Mouse (Mus musculus) myocyte (in vitro differentiated cells): ENCODE measurements at regions not wholly inside any gene's neighbourhood (a gene's known extent, or its start where the extent isn't known, plus 50 kb on each side); places are given as distances from the start of the nearest gene placed in this dataset.
A peak's percentile ranks its signal among the peaks of the same experiment; 100 is the strongest.

Source experiments
- MAX ChIP-seq: IDR thresholded peaks from one replicate; pipeline ENCODE4 v1.6.1; 2011; ENCODE audit warnings: low read depth, mild to moderate bottlenecking, control low read depth
- MYOD1 ChIP-seq, 3 experiments: IDR thresholded peaks; one replicate each; pipeline ENCODE4 v1.6.1; 2011; ENCODE audit warnings: control low read depth in 2 of 3, low read depth in 2 of 3, mild to moderate bottlenecking in 2 of 3, moderate library complexity in 1 of 3; ENCODE audit not compliant: insufficient read length in 2 of 3, control insufficient read depth in 1 of 3
- POLR2A ChIP-seq: IDR thresholded peaks from one replicate; pipeline ENCODE4 v1.6.1; 2011; ENCODE audit warnings: low read depth, mild to moderate bottlenecking, control low read depth, moderate library complexity; ENCODE audit not compliant: insufficient read length
- POLR2AphosphoS2 ChIP-seq: IDR thresholded peaks from one replicate; pipeline ENCODE4 v1.6.1; 2011; ENCODE audit warnings: low read depth, control low read depth; ENCODE audit not compliant: insufficient read length
- TCF12 ChIP-seq: IDR thresholded peaks from one replicate; pipeline ENCODE4 v1.6.1; 2011; ENCODE audit warnings: mild to moderate bottlenecking, control low read depth; ENCODE audit not compliant: poor library complexity, insufficient read depth, severe bottlenecking

GRCm38 (mm10) chr9:116296349-116296748 is 121.2 kb upstream of the Tgfbr2 start:
- TF ChIP-seq TCF12 (peak; percentile 71), POLR2A (no peak), MYOD1 (IDR thresholded peaks at IDR 0.05; ENCODE audit: control insufficient read depth in 1 of 3, insufficient read length in 2 of 3, low read depth in 2 of 3) (peak; percentile 93 to 99 (median 99)), POLR2AphosphoS2 (no peak), MAX (no peak)
